Mouse (Mus musculus) testis, adult 2 months (tissue): Measurements from ENCODE around the gene Slc12a8.

Experiments
- CTCF ChIP-seq: fragments of 200-500 bp; IDR thresholded peaks from 2 replicates; pipeline ENCODE4 v1.5.1; 2012; ENCODE audit warnings: low read depth, mild to moderate bottlenecking, inconsistent platforms, low read length, moderate library complexity; ENCODE audit not compliant: control insufficient read depth, insufficient read depth, insufficient replicate concordance
- POLR2A ChIP-seq: fragments of 200-500 bp; IDR thresholded peaks from 2 replicates; pipeline ENCODE4 v1.6.1; 2012; ENCODE audit warnings: low read depth, mild to moderate bottlenecking, inconsistent platforms, low read length, moderate library complexity; ENCODE audit not compliant: control insufficient read depth

GRCm38 (mm10) chr16:33558121-33558520 is 41.0 kb downstream of the Slc12a8 start:
- TF ChIP-seq CTCF (no peak), POLR2A (no peak)
